Mouse (Mus musculus) embryo, embryonic 9.5 days (tissue): ENCODE measurements around the gene Luc7l3.

Experiments used
- DNase-seq: peaks from one replicate; pipeline ENCODE4 v3.0.0-alpha.2; 2017; ENCODE audit errors: extremely low spot score

Gene Luc7l3

DNA sequence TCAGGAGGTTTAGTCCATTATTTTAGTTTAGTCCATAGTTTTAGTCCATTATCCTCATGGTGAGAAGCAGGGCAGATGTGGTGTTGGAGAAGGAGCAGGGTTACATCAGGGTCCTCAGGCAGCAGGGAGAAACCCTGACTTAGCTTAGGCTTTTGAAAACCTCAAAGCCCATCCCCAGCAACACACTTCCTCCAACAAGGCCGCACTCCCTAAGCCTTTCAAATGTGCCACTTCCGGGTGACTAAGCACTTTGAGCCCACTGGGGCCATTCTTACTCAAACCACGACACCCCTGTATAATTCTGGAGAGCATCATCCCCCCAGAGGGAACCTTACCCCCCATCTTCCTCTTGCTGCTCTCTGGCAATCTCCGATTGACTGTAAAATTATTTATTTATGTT lies 62.0 kb downstream of the Luc7l3 start:
- DNase-seq = no peak

DNA sequence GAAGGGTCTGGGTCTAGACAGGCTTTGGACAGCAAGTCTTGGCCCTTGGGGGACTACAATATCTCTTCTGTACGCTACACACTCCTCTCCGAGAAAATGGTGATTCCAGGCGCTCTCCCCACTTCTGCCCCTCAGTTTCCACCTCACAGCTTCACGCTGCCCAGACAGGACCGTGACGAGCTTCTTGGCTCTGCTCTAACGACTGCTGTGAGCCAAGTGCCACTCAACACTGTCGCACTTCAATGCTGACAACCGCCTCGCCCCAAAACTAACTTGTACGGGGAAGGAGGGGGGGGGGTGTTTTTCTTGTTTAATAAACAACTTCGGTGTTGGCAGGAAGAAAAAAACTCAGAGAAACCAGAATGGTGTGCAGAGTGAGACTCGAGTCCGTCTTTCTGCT lies 63.8 kb downstream of the Luc7l3 start:
- no peak for DNase-seq

DNA sequence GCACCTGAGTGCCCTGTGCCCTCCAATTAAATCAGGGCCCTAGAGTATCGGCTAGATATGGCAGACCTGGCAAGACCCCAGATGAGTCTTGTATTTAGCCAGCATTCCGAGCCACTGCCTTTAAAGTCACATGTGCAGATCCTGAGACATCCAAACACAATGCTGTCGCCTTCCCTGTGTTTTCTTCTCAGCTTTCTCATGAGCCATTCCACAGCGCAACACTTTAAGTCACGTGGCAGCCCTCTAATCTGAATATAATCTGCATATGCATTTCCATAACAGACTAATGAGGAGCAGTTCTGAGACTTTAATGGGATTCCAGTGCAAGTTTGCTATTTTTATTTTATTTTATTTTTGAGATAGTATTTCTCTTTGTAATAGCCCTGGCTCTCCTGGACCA lies 66.1 kb downstream of the Luc7l3 start:
- no peak for DNase-seq

DNA sequence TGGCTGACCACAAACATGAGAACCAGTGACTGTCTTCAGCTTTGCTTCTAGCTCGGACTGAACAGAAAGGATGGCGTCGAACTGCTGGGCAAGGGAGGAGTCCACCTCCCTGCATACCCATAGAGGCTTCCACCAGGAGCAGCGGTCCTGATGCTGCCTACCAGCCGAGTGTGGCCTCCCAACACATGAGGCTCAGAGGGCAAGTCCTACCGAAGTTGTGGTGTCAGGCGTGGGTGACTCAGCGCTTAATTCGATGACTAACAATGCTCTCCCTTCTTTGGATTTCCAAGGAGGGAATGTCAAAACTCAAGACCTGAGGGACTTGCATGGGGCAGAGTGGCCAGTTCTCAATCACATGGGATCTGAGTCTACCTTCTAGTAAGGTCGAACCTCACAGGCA lies 68.1 kb downstream of the Luc7l3 start:
- no peak for DNase-seq

DNA sequence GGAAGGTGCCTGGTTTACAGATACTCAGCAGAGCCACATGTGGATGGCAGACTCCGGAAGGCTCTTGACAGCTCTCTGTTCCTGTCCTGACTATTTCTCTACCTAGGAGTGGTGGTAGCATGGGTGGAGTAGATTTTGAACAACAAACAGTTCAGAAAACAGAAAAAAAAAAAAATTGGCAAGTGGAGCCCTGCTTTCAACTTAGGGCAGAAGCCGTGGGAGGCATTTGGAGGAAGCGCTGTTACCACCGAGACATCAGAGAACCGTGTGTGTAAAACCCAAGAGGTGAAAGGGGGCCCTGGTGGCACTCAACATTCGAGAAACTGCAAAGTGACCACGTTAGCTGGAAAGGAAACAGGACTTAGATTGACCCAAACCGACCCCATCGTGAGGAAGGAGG lies 68.6 kb downstream of the Luc7l3 start:
- no peak for DNase-seq

DNA sequence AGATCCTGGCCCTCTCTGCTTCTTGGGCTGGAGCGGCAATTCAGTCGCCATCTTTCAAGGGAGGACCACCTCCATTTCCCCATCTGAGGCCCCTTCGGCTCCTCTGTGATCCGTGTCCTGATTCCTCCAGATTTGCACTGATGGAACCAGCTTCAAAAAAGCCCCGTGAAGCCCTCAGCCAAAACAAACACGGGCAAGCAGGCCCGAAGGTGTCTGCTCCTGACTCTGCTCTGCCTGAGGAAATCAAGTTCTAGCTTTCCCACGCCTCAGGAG lies 75.1 kb downstream of the Luc7l3 start:
- DNase-seq = no peak

DNA sequence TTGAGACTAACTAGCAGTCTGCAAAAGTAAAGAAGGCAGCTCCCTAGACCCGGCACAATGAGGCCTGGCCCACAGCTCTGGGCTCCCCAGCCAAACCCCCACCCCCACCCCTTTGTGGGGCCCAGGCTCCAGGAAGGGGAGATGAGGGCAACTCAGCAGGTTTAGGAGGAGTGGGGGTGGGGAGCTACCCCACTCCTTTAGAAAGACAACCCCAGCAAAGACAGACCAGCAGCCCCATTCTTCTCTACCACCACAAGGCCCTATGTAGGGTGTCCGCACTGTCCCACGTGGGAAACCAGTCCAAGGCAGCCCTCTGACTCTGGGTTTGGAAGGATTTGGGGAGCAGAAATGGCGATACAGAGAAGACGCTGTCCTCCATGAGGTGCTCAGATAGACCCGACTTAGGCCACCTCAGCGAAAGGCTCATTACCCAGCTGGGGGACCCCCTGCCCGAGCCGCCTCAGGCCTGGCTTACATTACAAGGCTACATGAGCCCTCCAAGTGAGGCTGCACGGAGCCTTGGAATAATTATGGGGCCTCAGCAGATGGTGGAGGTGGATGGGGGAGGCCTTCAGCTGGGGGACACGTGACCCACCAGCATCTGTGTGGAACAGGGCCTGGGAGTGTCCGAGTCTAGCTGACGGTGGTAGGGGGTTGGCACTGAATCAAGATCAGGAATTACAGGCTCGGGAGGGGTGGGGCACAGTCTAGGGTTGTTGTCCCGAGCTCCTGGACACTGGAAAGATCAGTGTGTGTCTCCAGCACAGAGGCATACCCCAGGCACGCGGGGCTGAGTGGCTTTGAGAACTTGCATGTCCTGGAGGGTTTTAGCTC lies 75.6 kb downstream of the Luc7l3 start, which contains the start of gene Wfikkn2:
Wfikkn2 (minus strand) TSS at position 51 of the 834 bp plus-strand sequence.
- DNase-seq = peak; percentile 38

DNA sequence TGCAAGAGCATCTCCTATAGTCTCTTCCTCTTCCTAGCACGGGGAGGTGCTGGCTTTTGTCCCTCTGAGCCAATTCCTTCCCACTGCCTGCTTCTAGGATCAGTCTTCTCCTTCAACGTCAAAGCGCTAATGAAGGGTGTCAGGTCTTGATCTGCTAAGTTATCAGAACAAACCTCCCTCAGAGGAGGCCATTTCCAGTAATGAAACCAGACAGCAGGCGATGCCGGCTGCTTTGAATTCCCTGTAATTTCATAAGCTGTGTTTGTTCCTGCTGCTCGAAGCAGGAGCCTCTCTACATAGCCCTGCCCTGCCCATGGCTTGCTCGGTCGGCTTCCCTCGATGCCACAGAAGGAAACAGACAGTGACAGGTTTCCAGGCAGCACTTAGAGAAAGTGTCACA lies 77.4 kb downstream of the Luc7l3 start:
- no peak for DNase-seq

DNA sequence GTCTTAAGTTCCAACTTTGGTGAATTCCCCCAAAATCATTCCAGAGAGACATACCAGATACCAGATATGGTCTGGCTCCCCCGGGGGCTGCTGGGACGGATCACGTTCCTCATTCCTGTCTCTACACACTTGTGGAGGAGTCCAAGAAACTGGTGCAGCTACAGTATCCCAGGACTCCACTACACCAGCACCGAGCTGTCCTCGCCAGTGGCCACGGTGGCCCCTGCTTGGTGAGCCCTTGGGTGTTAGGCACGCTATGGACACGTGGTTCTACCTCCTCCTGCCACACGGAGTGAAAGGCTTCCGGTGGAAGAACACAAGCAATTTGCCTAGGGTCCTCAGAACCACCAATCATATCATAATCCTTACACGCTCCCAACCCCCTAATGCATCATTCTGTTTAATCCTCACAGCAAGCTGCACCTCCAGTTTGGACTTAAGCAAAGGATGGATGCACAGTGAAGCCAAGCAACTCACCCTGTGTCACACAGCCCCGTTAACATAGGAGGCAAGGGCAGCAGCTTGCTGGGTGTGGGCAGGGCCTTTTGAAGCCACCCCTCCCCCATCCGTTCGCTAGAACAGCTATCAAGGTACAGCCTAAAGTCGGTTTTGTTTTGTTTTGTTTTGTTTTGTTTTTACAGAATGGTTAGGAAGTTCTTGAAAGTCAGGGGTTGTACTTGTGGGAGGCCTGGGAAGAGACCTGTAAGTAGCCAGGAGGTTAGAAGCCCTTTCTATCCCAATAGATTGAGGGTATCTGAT lies 78.2 kb downstream of the Luc7l3 start:
- no peak for DNase-seq

DNA sequence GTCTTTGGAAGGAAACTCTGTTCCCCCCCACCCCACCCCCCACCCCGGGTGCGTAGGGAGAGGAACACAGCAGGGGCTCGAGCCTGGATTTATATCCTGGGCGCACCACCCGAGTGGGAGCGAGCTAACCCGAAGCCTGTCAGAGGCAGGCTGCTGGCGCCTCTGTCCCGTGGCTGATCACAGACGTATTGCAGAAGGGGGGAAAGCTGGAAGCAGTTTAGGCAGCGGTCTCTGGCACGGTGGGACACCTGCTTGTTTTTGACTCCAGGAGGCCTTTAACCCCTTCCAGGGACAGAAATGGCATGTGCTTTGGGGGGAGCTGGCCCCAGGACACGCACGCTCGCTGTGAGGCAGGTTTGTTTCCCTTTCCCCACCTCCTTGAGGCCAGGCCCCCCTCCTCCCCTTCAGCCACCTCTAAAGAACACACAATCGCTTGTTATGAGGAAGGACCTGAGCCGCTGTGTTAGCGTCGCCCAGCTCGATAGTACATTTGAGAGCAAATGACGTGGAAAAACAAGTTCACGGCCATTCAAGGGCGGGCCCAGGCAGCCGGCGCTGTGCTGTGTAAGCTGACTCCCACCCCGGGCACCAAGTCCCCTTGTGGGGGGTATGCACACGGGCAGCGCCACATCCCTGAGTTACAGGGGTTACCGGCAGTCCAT lies 78.9 kb downstream of the Luc7l3 start:
- DNase-seq = peak; percentile 31

DNA sequence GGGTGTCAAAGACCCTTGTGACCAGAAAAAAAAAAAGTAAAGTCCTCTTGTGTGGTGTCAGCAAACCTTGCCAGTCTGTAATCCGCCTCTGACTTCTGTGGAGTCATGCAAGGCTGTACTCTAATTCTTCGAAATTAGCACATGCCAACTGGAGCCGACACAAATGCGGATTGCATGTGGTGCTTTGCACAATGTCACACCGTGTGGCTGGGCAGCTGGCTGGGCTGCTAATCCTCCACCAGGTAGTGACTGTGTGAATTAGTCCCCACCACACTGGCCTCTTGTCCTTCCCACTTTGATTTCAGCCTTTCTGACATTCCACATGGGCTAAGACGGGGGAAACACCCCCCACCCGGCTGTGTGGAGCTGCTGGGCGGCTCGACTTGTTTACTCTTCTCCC lies 82.1 kb downstream of the Luc7l3 start:
- no peak for DNase-seq

DNA sequence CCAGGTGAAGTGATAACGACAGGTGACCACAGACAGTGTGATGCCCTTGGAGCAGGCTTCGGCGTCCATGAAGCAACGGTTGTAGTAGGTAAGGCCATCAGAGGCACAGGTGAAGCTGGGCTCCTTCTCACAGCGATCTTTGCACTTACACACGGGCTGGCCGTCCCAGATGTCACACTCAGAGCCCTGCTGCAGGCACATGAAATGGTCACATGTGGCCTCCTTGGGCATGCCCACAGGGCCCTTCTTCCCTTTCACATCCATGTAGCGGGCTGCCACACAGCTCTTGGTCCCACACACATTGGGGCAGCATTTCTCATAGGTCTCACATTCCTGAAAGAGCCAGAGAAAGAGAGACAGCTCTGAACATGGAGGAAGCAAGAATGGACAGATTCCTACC lies 83.0 kb downstream of the Luc7l3 start:
- DNase-seq = no peak
